Mouse (Mus musculus) thymus, postnatal 25 days (tissue): Measurements from ENCODE around the gene Hspg2.
A peak's percentile ranks its signal among the peaks of the same experiment; 100 is the strongest.

Experiments
- DNase-seq: peaks from one replicate; pipeline ENCODE4 v3.0.0; 2022

Gene Hspg2

DNA sequence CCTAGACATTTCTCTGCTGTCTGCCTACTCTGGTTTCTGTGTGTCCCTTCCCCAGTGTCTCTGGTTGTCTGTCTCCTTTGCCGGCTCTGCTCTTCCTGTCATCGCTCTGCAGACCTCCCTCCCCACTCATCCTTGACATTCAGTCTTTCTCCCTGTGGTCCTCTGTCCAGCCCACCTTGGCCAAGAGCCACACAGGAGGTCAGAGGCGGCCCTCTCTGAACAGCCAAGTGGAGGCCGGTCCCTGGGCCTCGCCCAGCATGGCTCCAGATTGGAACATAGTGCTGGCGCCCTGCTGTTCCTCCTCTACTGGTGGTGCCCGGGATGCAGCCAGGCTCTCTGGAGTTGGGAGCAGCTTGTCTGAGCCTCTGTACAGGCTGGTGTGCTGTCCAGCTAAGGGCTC, 34.2 kb downstream of the Hspg2 start:
- no peak for DNase-seq

DNA sequence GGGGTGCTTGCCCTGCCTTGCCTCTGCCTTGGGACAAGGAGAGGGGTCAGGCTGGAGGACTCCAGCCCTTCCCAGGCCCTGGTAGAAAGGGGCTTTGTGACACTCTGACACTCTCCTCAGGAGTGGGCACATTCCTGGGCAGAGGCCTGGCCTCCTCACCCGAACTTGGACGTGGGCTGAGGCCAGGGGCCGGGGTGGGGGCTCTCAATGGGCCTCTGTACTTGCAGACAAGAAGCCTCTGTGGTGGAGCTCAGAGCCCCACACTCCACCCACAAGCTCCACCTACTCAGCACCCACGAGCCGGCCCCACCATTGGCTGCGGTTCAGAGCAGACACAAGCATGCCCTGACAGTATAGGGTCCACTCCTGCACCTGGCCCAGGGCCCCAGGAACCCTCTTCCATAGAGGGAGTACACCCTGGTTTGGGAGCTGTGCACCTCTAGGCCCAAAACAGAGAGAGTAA, 35.0 kb downstream of the Hspg2 start:
- DNase-seq, result no peak

DNA sequence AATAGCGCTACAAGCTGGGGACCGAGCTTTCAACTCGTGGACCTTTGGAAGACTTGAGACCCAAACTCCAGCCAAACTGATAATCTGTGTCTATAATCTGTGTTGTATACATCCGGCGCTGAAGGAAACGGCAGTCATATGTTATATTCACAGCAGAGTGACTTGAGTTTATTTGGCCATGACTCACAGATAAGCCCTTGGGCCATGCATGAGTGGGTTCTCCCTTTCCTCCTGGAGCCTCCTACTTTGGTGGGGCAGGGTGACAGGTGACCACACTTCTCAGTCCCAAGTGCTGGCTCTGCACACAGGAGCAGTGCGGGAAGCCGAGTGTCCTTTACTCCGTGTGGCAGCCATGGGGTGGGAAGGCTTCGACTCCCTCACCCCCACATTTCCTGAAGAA, 38.1 kb downstream of the Hspg2 start:
- no peak for DNase-seq

- DNase-seq, result no peak
Observed at GRCm38 (mm10) chr4:137509528-137509927, 41.0 kb downstream of the Hspg2 start.

- no peak for DNase-seq
Observed at GRCm38 (mm10) chr4:137510021-137510696, 41.6 kb downstream of the Hspg2 start.

- DNase-seq, result no peak
Observed at GRCm38 (mm10) chr4:137512897-137513296, 44.3 kb downstream of the Hspg2 start.

DNA sequence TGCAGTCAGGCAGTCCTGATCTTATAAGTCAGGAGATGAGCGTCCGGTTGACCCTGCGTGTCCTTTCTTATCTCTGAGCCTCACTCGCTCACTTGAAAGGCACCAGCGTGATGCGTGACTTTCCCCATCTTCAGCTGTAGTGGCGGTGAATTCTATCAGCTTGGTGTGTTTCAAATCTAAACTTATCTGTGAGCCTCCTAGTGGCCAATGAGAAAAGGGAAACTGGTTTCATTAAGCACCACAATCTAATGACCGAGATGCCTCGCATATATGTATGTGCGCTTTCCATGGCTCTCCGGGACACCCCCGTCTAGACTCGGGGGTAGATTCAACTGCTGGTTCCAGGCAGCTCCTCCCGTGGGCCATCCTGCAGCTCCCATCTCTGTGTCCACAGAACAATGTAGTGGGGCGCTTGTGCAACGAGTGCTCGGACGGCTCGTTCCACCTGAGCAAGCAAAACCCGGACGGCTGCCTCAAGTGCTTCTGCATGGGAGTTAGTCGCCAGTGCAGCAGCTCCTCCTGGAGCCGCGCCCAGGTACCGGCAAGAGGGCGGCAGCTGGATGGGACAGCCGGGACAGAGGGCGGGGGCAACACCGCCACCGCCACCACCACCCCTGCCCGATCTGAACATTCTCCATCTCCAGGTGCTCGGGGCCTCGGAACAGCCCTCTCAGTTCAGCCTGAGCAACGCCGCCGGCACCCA, 49.6 kb downstream of the Hspg2 start:
- no peak for DNase-seq

DNA sequence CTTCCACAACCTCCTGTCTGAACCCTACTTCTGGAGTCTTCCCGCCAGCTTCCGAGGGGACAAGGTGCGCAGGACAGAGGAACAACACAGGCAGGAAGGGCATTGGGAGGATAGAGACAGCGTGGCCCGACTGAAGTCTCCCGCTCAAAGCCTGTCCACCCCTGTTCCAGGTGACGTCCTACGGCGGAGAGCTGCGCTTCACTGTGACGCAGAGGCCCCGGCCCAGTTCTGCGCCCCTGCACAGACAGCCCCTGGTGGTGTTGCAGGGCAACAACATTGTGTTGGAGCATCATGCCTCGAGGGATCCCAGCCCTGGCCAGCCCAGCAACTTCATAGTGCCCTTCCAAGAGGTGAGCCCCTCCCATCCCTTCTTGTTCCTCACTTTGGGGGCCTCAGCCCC, 50.2 kb downstream of the Hspg2 start:
- no peak for DNase-seq

DNA sequence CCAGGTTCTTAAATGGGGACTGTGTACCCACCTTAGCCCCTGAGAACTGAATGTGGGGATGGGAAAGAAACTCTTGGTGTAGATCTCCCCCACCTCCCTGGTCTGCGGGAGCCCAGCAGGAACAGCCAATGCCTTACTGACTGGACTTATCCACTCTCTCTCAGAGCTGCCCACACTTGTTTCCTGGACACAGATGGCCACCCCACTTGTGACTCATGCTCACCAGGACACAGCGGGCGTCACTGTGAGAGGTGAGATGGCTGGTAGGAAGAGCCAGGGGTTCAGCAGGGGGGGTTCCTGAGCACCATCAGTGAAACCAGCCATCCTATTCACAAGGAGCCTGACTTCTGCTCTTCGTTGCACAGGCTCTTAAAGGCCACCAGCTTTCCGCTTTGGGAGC, 51.8 kb downstream of the Hspg2 start:
- no peak for DNase-seq

- DNase-seq, result no peak
Observed at GRCm38 (mm10) chr4:137521966-137522365, 53.4 kb downstream of the Hspg2 start.

DNA sequence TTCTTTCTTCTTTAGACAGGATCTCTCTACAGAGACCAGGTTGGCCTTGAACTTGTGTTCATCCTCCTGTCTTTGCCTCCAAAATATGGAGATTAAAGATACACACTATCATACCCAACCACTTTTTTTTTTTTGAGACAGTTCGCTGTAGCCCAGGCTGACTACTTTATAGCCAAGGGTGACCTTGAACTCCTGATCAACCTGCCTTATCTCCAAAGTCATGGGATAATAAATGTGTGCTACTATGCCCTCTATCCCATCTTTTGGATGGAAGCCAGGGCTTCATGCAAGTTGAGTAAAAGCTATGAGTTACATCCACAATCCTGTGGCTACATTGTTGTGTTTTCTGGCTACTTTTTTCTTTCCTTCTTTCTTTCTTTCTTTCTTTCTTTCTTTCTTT, 56.9 kb downstream of the Hspg2 start:
- no peak for DNase-seq

- DNase-seq, result no peak
Observed at GRCm38 (mm10) chr4:137527368-137527767, 58.8 kb downstream of the Hspg2 start.

DNA sequence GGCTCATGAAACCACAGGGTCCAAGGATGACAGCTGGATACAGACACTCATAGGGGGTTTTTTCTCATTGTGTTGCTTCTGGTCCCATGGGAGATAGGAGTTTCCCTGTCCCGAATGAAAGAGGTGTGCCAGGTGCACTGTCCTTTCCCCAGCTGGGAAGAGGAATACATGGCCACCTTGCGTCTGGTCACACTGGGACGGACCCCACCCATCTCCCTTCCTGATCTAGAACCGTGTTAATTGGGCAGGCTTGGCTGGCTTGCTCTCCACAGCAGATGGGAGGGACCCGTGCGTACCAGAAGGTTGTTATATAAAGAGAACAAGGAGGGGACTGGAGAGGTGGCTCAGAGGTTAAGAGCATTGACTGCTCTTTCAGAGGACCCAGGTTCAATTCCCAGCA, 59.3 kb downstream of the Hspg2 start:
- no peak for DNase-seq

DNA sequence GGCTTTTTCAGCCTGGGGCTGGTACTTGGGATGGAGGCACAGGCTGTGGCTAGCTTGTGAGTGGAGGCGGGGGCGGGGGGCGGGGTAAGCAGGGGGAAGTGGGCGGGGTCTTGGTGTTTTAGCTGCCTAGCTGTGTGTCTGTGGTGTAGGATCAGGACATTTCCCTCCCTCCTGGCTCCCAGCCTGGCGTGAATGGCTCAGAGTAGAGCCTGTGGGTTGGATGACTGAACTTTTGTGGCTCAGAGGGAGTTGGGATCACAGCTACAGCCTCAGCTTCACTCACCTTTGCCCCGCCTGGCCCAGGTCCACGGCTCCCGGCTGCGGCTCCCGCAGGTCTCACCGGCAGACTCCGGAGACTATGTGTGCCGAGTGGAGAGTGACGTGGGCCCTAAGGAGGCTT, 71.8 kb downstream of the Hspg2 start:
- DNase-seq, result no peak

DNA sequence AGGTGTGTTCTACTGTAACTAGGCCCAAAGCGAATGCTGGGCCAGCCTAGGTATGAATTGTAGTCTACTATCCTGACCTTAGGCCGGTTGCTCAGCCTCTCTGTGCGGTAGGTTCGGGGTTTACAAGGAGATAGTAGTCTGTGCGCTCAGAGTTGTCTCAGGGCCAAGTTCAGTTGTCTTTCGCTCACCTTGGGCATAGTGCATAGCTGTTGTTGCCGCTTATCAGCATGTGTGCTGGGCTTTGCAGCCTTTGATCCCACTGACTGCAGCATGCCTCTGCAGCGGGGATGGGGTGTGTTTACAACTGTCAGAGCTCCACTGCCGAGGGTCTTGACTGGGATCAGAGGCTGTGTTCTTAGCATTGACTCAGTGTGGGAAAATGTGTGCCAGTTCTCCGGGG, 74.4 kb downstream of the Hspg2 start:
- no peak for DNase-seq

DNA sequence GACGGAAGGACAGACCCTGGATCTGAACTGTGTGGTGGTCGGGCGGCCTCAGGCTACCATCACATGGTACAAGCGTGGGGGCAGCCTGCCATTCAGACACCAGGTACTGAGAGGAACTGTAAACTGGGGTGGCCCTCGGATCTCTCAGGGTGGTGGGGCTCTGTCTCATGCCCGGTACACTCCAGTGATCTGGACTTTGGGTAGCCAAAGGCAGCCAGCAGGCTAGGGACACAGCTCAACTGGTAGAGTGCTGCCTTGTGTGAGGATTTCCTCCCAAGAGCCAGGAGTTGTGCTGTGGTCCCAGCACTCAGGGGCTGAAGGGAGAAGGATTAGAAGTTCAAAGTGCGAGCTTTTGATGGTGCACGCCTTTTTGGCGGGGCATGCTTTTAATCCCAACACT, 77.0 kb downstream of the Hspg2 start:
- DNase-seq, result no peak

DNA sequence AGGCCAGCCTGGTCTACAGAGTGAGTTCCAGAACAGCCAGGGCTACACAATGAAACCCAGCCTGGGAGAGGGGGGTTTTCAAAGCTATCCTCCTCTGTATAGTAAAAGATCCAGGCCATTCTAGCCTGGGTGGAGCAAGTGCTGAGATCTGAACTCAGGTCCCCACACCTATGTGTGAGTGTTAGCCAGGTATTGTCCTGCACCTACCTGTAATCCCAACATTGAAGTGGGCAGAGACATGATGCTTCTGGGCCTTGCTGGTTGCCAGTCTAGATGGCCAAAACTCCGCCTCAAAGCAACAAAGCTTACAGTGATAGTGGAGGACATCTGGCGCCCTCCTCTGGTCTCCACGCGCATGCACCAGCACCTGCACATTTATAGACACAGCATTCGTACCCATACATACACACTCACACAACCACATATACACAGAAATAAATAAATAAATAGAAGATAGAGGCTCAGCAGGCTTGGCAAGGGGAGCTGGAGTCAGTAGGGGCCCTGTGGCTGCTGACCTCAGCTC, 77.5 kb downstream of the Hspg2 start:
- peak; percentile 37 for DNase-seq

- DNase-seq, result no peak
Observed at GRCm38 (mm10) chr4:137553466-137553865, 84.9 kb downstream of the Hspg2 start.

- no peak for DNase-seq
Observed at GRCm38 (mm10) chr4:137556673-137557210, 88.2 kb downstream of the Hspg2 start.

GRCm38 (mm10) chr4:137569873-137570272, 101.3 kb downstream of the Hspg2 start:
- no peak for DNase-seq

GRCm38 (mm10) chr4:137574469-137574868, 105.9 kb downstream of the Hspg2 start, which contains the start of gene Ldlrad2:
Ldlrad2 (minus strand) TSS chr4:137574569.
- no peak for DNase-seq

GRCm38 (mm10) chr4:137577486-137577885, 108.9 kb downstream of the Hspg2 start:
- no peak for DNase-seq

DNA sequence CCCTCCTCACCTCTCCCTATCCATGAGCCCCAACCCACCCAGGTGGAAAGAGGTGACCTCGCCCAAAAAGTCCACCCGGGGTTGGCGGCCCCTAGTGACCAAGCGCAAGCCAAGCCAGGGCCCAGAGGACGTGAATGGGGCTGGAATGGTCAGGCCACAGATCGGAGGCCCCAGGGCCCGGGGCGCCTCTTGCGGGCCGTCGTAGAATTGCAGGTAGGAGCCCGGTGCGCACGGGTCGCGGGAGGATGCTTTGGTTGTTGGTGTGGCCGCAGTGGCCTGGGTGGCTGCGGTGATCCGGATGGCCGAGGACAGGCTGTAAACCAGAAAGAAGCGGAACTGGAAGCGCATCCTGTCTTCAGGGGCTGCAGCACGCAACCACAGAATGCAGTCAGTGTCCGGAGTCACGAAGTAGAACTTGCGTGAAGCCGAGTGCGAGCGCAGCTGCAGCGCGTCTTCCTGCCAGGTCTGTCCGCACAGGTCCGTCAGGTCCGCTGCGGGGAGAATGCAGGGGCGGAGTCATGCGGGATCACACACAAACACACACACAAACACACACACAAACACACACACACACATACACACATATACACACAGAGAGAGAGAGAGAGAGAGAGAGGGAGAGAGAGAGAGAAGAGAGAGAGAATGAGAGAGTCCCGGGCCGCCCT, 109.7 kb downstream of the Hspg2 start:
- DNase-seq, result peak; percentile 43

DNA sequence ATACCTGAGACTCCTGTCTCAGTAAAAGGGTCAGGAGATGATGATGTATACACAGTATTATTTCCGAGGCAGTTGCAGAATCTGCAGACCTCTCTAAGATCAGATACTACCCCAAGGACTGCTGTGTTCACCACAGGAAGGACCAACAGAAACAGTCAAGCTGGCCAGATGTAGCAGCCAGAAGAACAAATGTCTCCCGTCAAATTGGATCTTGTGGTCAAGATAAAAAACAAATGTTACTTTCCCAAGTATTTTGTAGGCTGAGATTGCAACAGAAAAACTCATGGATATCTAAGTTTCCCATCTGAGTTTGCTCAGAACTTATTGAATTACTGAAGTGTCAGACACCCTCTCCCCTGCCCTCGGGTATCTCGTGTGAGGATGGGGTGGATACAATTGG, 111.2 kb downstream of the Hspg2 start:
- DNase-seq, result no peak
